Mouse (Mus musculus): ENCODE results near the gene Chaf1b. TPM values are rescaled to one million over a fixed set of nuclear protein-coding genes. Genes with fewer than 3 reads are reported as not detected.

Chaf1b gene
- total RNA-seq (2023), result 10 to 100 TPM in 1 of 2 experiments, 1 to 10 TPM in 1; 9.6 to 12.7 TPM

DNA sequence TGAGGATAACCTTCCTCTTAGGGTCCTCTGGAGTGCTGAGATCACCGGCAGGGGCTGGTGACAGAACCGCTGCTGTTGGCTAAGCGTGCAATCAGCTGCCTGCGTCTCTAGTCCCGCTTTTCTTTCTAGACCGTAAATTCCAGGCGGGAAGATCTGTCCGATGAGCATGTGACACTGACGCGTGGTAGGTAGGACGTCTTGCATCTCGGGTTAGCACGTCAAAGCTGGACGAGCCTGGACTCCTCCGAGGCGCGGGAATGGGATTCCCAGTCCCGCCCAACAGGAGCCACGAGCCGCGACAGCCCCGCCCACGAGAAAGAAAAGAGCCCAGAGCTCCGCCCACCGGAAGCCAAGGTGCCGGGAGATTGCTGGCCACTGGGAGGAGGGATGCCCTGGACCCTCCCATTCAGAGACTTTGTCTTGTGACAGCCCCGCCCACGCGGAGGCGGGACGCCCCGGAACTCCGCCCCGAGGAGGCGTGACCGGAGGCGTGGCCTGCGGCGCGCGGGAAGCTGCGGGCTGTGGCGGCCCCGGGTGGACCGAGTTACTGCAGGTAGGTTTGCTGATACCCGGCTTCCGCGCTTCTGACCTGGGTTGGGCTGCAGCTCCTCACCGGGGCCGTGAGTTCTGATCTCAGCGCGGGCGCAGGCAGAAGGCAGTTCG is at the start of gene Chaf1b:
Gene Chaf1b (plus strand): TSS at position 479 of the 663 bp plus-strand sequence.

Other genes with a start within 250 kb of the Chaf1b start
- not detected for gene Cbr3, start 200.7 kb upstream of the Chaf1b start, total RNA-seq (2023)
- gene Dop1b, start 172.0 kb upstream of the Chaf1b start, total RNA-seq (2023), result 10 to 100 TPM; 52.5 to 53.7 TPM
- gene Morc3, start 51.8 kb upstream of the Chaf1b start, total RNA-seq (2023), result 100 to 1,000 TPM; 141 to 183 TPM
- not detected for gene Cldn14, start 124.9 kb downstream of the Chaf1b start, total RNA-seq (2023)
- gene Sim2, start 201.0 kb downstream of the Chaf1b start, total RNA-seq (2023), result not detected